Mouse (Mus musculus) layer of hippocampus, postnatal 10 days (tissue): ENCODE results near the gene Timm17a. TPM values are rescaled to one million over a fixed set of nuclear protein-coding genes. Genes with fewer than 3 reads are reported as not detected.

Source experiments
- DNase-seq, 2 experiments: peaks; one replicate each; pipeline ENCODE4 v3.0.0; 2021; ENCODE audit warnings: low spot score in 2 of 2
- long read RNA-seq: library from polyadenylated mRNA; stranded (forward); transcript quantifications from one replicate; pipeline ENCODE4 v2.0.0, GENCODE M21; 2023
- total RNA-seq, 2 experiments: library from RNA; stranded (reverse); gene quantifications; 2 replicates each; pipeline ENCODE4 v1.2.3; 2021

Gene Timm17a
- total RNA-seq, result 100 to 1,000 TPM; 154 to 163 TPM
- long read RNA-seq, full-length matches to known transcripts, result 161 of 177 reads
- long read RNA-seq, partial matches to known transcripts, result 7 of 177 reads
- long read RNA-seq, other reads (novel, unspliced or antisense), result 9 of 177 reads

GRCm38 (mm10) chr1:135313284-135314031, at the start of gene Timm17a:
Timm17a (minus strand) TSS chr1:135313778.
- peak; percentile 92 to 94 for DNase-seq

GRCm38 (mm10) chr1:135362115-135362514, 48.5 kb upstream of the Timm17a start:
- no peak for DNase-seq

- DNase-seq, result no peak
Observed at GRCm38 (mm10) chr1:135361491-135361890, 47.9 kb upstream of the Timm17a start.

- no peak for DNase-seq
Observed at GRCm38 (mm10) chr1:135359071-135359470, 45.5 kb upstream of the Timm17a start.

- no peak for DNase-seq
Observed at GRCm38 (mm10) chr1:135351953-135352352, 38.4 kb upstream of the Timm17a start.

GRCm38 (mm10) chr1:135347498-135348169, 34.1 kb upstream of the Timm17a start:
- peak; percentile 35 to 49 for DNase-seq

- DNase-seq, result no peak
Observed at GRCm38 (mm10) chr1:135346891-135347290, 33.3 kb upstream of the Timm17a start.

- no peak for DNase-seq
Observed at GRCm38 (mm10) chr1:135344026-135344425, 30.4 kb upstream of the Timm17a start.

- DNase-seq, result no peak
Observed at GRCm38 (mm10) chr1:135341947-135342346, 28.4 kb upstream of the Timm17a start.

GRCm38 (mm10) chr1:135330578-135330977, 17.0 kb upstream of the Timm17a start:
- DNase-seq, result no peak

GRCm38 (mm10) chr1:135328368-135328767, 14.8 kb upstream of the Timm17a start:
- no peak for DNase-seq

GRCm38 (mm10) chr1:135325934-135326333, 12.4 kb upstream of the Timm17a start:
- DNase-seq, result no peak

GRCm38 (mm10) chr1:135324571-135324970, 11.0 kb upstream of the Timm17a start, which contains the start of gene Lmod1:
Lmod1 (plus strand) TSS chr1:135324807.
- peak in 1 of 2 experiments; percentile 17 for DNase-seq

GRCm38 (mm10) chr1:135323367-135323901, 9.9 kb upstream of the Timm17a start:
- DNase-seq, result no peak

GRCm38 (mm10) chr1:135312201-135312600, 1.4 kb downstream of the Timm17a start:
- no peak for DNase-seq

GRCm38 (mm10) chr1:135311356-135311755, 2.2 kb downstream of the Timm17a start:
- DNase-seq, result no peak

- no peak for DNase-seq
Observed at GRCm38 (mm10) chr1:135290908-135291307, 22.7 kb downstream of the Timm17a start.

GRCm38 (mm10) chr1:135286311-135286710, 27.3 kb downstream of the Timm17a start:
- DNase-seq, result no peak

GRCm38 (mm10) chr1:135283826-135284291, 29.7 kb downstream of the Timm17a start, which contains the start of gene Rnpep:
Rnpep (minus strand) TSS chr1:135284084.
- peak; percentile 73 to 79 for DNase-seq

- no peak for DNase-seq
Observed at GRCm38 (mm10) chr1:135283287-135283825, 30.2 kb downstream of the Timm17a start.

GRCm38 (mm10) chr1:135282536-135283286, 30.9 kb downstream of the Timm17a start:
- DNase-seq, result no peak
